Mouse (Mus musculus): Measurements from ENCODE around the gene Chchd2. TPM values are rescaled to one million over a fixed set of nuclear protein-coding genes. Genes with fewer than 3 reads are reported as not detected.
A peak's percentile ranks its signal among the peaks of the same experiment; 100 is the strongest.

The Chchd2 gene
- polyA plus RNA-seq, 1 experiment: 90.6 TPM

GRCm38 (mm10) chr5:129864467-129864866, 22.8 kb downstream of the Chchd2 start:
- H3K4me1 ChIP-seq (ENCODE audit: control insufficient read depth): peaks cover 15% of the 10 kb centered on the region
- peak overlapping the region; percentile 3 for H3K4me3 ChIP-seq (replicated peaks)
- TF ChIP-seq GATA1 (IDR thresholded peaks at IDR 0.05; ENCODE audit: low read length): no peak
- TF ChIP-seq TAL1 (IDR thresholded peaks at IDR 0.05; ENCODE audit: low read length): no peak
- H3K27me3 ChIP-seq (ENCODE audit: control insufficient read depth): no peaks in the 10 kb centered on the region; the same call in 1 of the 2 replicates
- peaks cover 31% of the 10 kb centered on the region for H3K36me3 ChIP-seq (ENCODE audit: control insufficient read depth)
- H3K9me3 ChIP-seq (ENCODE audit: control insufficient read depth, low read length): peaks cover 8% of the 10 kb centered on the region

GRCm38 (mm10) chr5:129862325-129862724, 24.9 kb downstream of the Chchd2 start:
- Histone ChIP-seq H3K9me3 (ENCODE audit: control insufficient read depth, low read length) (peaks cover 8% of the 10 kb centered on the region), H3K36me3 (ENCODE audit: control insufficient read depth) (peaks cover 49% of the 10 kb centered on the region), H3K27me3 (ENCODE audit: control insufficient read depth) (no peaks in the 10 kb centered on the region; the same call in 1 of the 2 replicates), H3K4me3 (replicated peaks) (no peak overlapping the region), H3K4me1 (ENCODE audit: control insufficient read depth) (peaks cover 15% of the 10 kb centered on the region)
- TF ChIP-seq TAL1 (IDR thresholded peaks at IDR 0.05; ENCODE audit: low read length) (no peak), GATA1 (IDR thresholded peaks at IDR 0.05; ENCODE audit: low read length) (no peak)

DNA sequence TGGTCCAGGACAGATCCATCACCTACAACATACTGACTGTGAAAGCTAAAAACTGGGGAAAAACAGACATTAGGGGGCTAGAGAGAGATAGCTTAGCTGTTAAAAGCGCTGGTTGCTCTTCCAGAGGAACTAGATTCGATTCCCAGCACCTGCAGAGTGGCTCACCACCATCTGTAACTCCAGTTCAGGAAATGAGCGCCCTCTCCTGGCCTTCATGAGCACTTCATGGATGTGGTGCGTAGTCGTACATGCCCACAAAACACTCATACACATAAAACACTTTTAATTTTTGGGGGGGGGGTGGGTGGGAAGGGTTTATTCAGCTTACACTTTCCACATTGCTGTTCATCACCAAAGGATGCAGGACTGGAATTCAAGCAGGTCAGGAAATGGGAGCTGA, 30.9 kb downstream of the Chchd2 start:
- H3K4me1 ChIP-seq (ENCODE audit: control insufficient read depth): no peaks in the 10 kb centered on the region
- no peak overlapping the region for H3K4me3 ChIP-seq (replicated peaks)
- peaks cover 3% of the 10 kb centered on the region; the same call in 1 of the 2 replicates for H3K9me3 ChIP-seq (ENCODE audit: control insufficient read depth, low read length)
- H3K27me3 ChIP-seq (ENCODE audit: control insufficient read depth): no peaks in the 10 kb centered on the region
- H3K36me3 ChIP-seq (ENCODE audit: control insufficient read depth): peaks cover 76% of the 10 kb centered on the region
- no peak for TF ChIP-seq TAL1 (IDR thresholded peaks at IDR 0.05; ENCODE audit: low read length)
- no peak for TF ChIP-seq GATA1 (IDR thresholded peaks at IDR 0.05; ENCODE audit: low read length)

DNA sequence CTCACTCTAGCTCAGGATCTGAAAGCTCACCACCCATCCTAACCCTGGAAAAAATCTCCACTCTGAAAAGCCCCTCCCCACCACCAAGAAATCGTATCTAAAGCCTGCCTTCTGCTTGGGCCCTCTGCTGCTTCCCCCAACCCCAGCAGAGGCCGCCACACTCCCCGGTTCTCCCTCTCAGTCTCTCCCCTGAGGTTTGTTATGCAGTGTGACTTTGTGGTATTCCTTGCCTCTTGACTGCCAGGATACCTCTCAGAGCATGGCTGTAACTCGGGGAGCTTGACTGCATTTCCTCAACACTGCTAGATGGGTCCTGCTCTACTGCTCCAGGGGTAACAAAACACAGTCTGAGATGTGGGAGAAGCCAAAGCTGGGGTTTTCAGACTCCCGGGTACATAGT, 32.1 kb downstream of the Chchd2 start:
- H3K36me3 ChIP-seq (ENCODE audit: control insufficient read depth): peaks cover 69% of the 10 kb centered on the region
- TF ChIP-seq GATA1 (IDR thresholded peaks at IDR 0.05; ENCODE audit: low read length) (no peak), TAL1 (IDR thresholded peaks at IDR 0.05; ENCODE audit: low read length) (no peak)
- H3K27me3 ChIP-seq (ENCODE audit: control insufficient read depth): no peaks in the 10 kb centered on the region
- H3K9me3 ChIP-seq (ENCODE audit: control insufficient read depth, low read length): peaks cover 3% of the 10 kb centered on the region; the same call in 1 of the 2 replicates
- H3K4me3 ChIP-seq (replicated peaks): no peak overlapping the region
- no peaks in the 10 kb centered on the region for H3K4me1 ChIP-seq (ENCODE audit: control insufficient read depth)

GRCm38 (mm10) chr5:129847558-129847820, 39.8 kb downstream of the Chchd2 start:
- Histone ChIP-seq H3K4me1 (ENCODE audit: control insufficient read depth) (peaks cover 27% of the 10 kb centered on the region), H3K9me3 (ENCODE audit: control insufficient read depth, low read length) (peaks cover 4% of the 10 kb centered on the region), H3K27me3 (ENCODE audit: control insufficient read depth) (no peaks in the 10 kb centered on the region), H3K4me3 (replicated peaks) (peak overlapping the region; percentile 74), H3K36me3 (ENCODE audit: control insufficient read depth) (peaks cover 36% of the 10 kb centered on the region)
- TF ChIP-seq TAL1 (IDR thresholded peaks at IDR 0.05; ENCODE audit: low read length) (no peak), GATA1 (IDR thresholded peaks at IDR 0.05; ENCODE audit: low read length) (no peak)

DNA sequence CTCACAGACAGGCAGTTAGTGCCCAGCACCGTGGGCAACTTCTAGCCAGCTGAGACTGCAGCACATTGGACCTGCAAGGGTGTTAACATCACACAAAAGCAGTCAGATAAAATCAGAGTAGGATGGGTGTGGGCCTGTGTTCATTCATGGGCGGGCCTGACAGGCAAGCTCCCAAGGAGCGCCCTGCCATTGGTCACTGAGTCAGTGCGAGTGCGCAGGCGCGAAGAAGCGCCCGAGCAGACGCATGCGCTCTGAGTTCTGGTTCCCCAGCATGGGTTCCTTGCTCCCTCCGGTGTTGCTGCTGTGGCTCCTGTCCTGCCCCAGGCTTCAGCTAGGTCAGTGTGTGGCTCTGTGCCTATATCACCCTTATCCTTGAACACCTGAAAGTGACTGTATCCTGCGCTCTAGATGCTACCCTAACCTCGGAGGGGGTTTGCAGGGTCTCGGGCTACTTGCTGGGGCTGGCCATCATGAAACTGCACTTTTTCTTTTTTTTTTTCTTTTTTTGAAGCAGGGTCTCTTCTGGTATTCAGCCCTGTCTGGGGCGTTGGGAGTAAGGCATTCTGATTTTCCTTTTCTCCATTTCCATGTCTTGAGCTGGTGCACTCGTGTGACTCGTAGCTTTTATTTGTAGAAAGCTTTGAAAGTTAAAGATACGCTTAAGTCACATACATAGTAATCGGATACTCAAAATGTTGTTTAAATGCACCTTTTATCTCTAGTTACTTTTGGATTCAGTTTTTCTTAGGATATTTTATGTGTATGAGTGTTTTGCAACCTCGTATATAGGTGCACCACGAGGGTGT, 40.3 kb downstream of the Chchd2 start, which contains the start of gene Sumf2:
Sumf2 (plus strand) TSS at position 235 of the 806 bp plus-strand sequence.
- peak; percentile 71 for TF ChIP-seq GATA1 (IDR thresholded peaks at IDR 0.05; ENCODE audit: low read length)
- TF ChIP-seq TAL1 (IDR thresholded peaks at IDR 0.05; ENCODE audit: low read length): no peak
- Histone ChIP-seq H3K4me1 (ENCODE audit: control insufficient read depth) (peaks cover 27% of the 10 kb centered on the region), H3K27me3 (ENCODE audit: control insufficient read depth) (no peaks in the 10 kb centered on the region), H3K4me3 (replicated peaks) (peak within 1 kb of the TSS; percentile 74), H3K9me3 (ENCODE audit: control insufficient read depth, low read length) (peaks cover 4% of the 10 kb centered on the region), H3K36me3 (ENCODE audit: control insufficient read depth) (peaks cover 36% of the 10 kb centered on the region)

DNA sequence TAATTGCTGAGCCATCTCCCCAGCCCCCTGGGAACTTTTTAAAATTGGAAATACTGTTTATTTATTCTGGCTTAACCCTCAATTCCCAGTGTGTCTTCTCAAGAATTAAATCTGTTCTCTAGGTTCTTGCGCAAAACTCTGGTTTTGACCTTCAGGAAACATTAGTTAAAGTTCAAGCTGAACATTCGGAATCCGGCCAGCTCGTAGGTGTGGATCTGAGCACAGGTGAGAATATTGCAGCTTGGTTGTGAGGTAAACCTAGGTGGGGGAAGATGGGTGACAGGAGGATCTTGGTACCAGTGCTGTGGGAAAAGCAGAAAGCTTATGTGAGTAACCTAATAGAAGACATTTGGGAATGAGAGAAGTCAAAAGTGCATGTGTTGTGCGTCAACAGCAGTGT, 42.4 kb downstream of the Chchd2 start:
- H3K9me3 ChIP-seq (ENCODE audit: control insufficient read depth, low read length): peaks cover 4% of the 10 kb centered on the region
- H3K27me3 ChIP-seq (ENCODE audit: control insufficient read depth): no peaks in the 10 kb centered on the region
- peaks cover 27% of the 10 kb centered on the region for H3K4me1 ChIP-seq (ENCODE audit: control insufficient read depth)
- no peak overlapping the region for H3K4me3 ChIP-seq (replicated peaks)
- TF ChIP-seq TAL1 (IDR thresholded peaks at IDR 0.05; ENCODE audit: low read length) (no peak), GATA1 (IDR thresholded peaks at IDR 0.05; ENCODE audit: low read length) (no peak)
- H3K36me3 ChIP-seq (ENCODE audit: control insufficient read depth): peaks cover 31% of the 10 kb centered on the region

Other genes with a start within 250 kb of the Chchd2 start
- 0.01 TPM in 1 of 2 replicates, not detected in the other for gene Zfp11, start 217.4 kb downstream of the Chchd2 start, polyA plus RNA-seq (2012)
- not detected in 2 replicates for gene Sept14, start 179.0 kb downstream of the Chchd2 start, polyA plus RNA-seq (2012)
- gene Mrps17, start 172.0 kb downstream of the Chchd2 start, polyA plus RNA-seq (2012): 1.5 and 1.6 TPM in 2 replicates
- gene Nipsnap2, start 162.4 kb downstream of the Chchd2 start, polyA plus RNA-seq (2012): 1.9 and 2.4 TPM in 2 replicates
- 0.92 and 1.4 TPM in 2 replicates for gene Psph, start 100.0 kb downstream of the Chchd2 start, polyA plus RNA-seq (2012)
- 0.97 and 1.0 TPM in 2 replicates for gene Sumf2, start 40.5 kb downstream of the Chchd2 start, polyA plus RNA-seq (2012)
- gene Zbed5, start 8.3 kb upstream of the Chchd2 start, polyA plus RNA-seq (2012): 0.04 TPM in 1 of 2 replicates, not detected in the other
- not detected in 2 replicates for gene Phkg1, start 11.1 kb upstream of the Chchd2 start, polyA plus RNA-seq (2012)
- gene Nupr1l, start 21.1 kb upstream of the Chchd2 start, polyA plus RNA-seq (2012): not detected in 2 replicates
- gene Vkorc1l1, start 54.5 kb upstream of the Chchd2 start, polyA plus RNA-seq (2012): 0.92 and 1.9 TPM in 2 replicates
- 0.28 and 0.51 TPM in 2 replicates for gene Gusb, start 115.6 kb upstream of the Chchd2 start, polyA plus RNA-seq (2012)
- gene Asl, start 141.8 kb upstream of the Chchd2 start, polyA plus RNA-seq (2012): 1.0 and 2.1 TPM in 2 replicates
- gene Crcp, start 141.8 kb upstream of the Chchd2 start, polyA plus RNA-seq (2012): 1.1 and 2.1 TPM in 2 replicates
- gene Tpst1, start 185.9 kb upstream of the Chchd2 start, polyA plus RNA-seq (2012): 2.3 and 3.4 TPM in 2 replicates